Mouse (Mus musculus): ENCODE measurements around the gene Gls. TPM values are rescaled to one million over a fixed set of nuclear protein-coding genes. Genes with fewer than 3 reads are reported as not detected.

Gls gene
- total RNA-seq, 1 experiment, result 91.2 TPM

DNA sequence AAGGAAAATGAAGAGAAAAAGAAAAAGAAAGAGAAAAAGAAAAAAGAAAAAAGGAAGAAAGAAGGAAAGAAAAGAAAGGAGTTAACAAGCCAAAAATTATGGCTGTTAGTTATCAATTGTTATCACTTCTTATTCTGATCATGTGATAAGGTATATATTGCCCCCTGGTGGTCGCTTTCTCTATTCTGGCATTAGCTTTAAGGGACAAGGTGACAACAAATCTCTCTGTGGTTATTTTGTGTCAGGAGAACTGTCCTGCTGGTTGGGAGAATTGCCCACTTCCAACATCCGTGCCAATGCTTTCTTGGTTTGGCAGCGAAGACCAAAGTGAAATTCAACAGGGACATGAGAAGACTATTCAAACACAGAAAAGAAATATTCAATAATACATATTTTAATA lies 34.6 kb upstream of the Gls start:
- Histone ChIP-seq H3K4me3 (ENCODE audit: insufficient read depth in 1 of 2, low read depth in 1 of 2, low read length in 2 of 2, poor library complexity in 1 of 2, severe bottlenecking in 1 of 2) (no peak overlapping the region), H3K4me1 (ENCODE audit: control insufficient read depth in 2 of 2, insufficient read depth in 2 of 2, low read length in 2 of 2, poor library complexity in 1 of 2) (no peaks in the 10 kb centered on the region), H3K36me3 (ENCODE audit: control insufficient read depth, insufficient read depth, low read length, poor library complexity, severe bottlenecking) (no peaks in the 10 kb centered on the region), H3K9ac (ENCODE audit: insufficient read depth, low read depth, low read length, poor library complexity, severe bottlenecking) (no peak overlapping the region), H3K27ac (ENCODE audit: insufficient read depth, low read depth, low read length, poor library complexity, severe bottlenecking) (no peak overlapping the region), H3K9me3 (ENCODE audit: control insufficient read depth, insufficient read depth, low read depth, low read length) (no peaks in the 10 kb centered on the region)
- in situ Hi-C loops (cut with MboI; ENCODE audit: low sequenced_read_pairs in 2 of 2, unreplicated experiment in 2 of 2), result no loop called here
- no peak for TF ChIP-seq MAFK (IDR thresholded peaks at IDR 0.05; ENCODE audit: insufficient read depth, low read depth, low read length)
- no peak for TF ChIP-seq ZC3H11A (IDR thresholded peaks at IDR 0.05; ENCODE audit: borderline replicate concordance, low read depth, low read length)
- no peak for TF ChIP-seq ZNF384 (IDR thresholded peaks at IDR 0.05; ENCODE audit: low read depth, low read length)
- no peak for TF ChIP-seq HCFC1 (IDR thresholded peaks at IDR 0.05; ENCODE audit: borderline replicate concordance, insufficient read depth, low read length)
- no peak for TF ChIP-seq CHD2 (IDR thresholded peaks at IDR 0.05; ENCODE audit: low read depth, low read length)
- DNase-seq (ENCODE audit: low read depth, low spot score), result peak; percentile 56

GRCm38 (mm10) chr1:52265886-52266516 lies 33.0 kb upstream of the Gls start:
- no peaks in the 10 kb centered on the region for H3K4me1 ChIP-seq (ENCODE audit: control insufficient read depth in 2 of 2, insufficient read depth in 2 of 2, low read length in 2 of 2, poor library complexity in 1 of 2)
- no peak overlapping the region for H3K9ac ChIP-seq (ENCODE audit: insufficient read depth, low read depth, low read length, poor library complexity, severe bottlenecking)
- DNase-seq (ENCODE audit: low read depth, low spot score), result no peak
- no peaks in the 10 kb centered on the region for H3K36me3 ChIP-seq (ENCODE audit: control insufficient read depth, insufficient read depth, low read length, poor library complexity, severe bottlenecking)
- no peak overlapping the region for H3K27ac ChIP-seq (ENCODE audit: insufficient read depth, low read depth, low read length, poor library complexity, severe bottlenecking)
- no peaks in the 10 kb centered on the region for H3K9me3 ChIP-seq (ENCODE audit: control insufficient read depth, insufficient read depth, low read depth, low read length)
- TF ChIP-seq CHD2 (IDR thresholded peaks at IDR 0.05; ENCODE audit: low read depth, low read length) (no peak), HCFC1 (IDR thresholded peaks at IDR 0.05; ENCODE audit: borderline replicate concordance, insufficient read depth, low read length) (no peak), ZNF384 (IDR thresholded peaks at IDR 0.05; ENCODE audit: low read depth, low read length) (no peak), MAFK (IDR thresholded peaks at IDR 0.05; ENCODE audit: insufficient read depth, low read depth, low read length) (peak; percentile 49; the same call in 1 of the 2 replicates), ZC3H11A (IDR thresholded peaks at IDR 0.05; ENCODE audit: borderline replicate concordance, low read depth, low read length) (no peak)
- in situ Hi-C loops (cut with MboI; ENCODE audit: low sequenced_read_pairs in 2 of 2, unreplicated experiment in 2 of 2), result no loop called here
- H3K4me3 ChIP-seq (ENCODE audit: insufficient read depth in 1 of 2, low read depth in 1 of 2, low read length in 2 of 2, poor library complexity in 1 of 2, severe bottlenecking in 1 of 2), result no peak overlapping the region

DNA sequence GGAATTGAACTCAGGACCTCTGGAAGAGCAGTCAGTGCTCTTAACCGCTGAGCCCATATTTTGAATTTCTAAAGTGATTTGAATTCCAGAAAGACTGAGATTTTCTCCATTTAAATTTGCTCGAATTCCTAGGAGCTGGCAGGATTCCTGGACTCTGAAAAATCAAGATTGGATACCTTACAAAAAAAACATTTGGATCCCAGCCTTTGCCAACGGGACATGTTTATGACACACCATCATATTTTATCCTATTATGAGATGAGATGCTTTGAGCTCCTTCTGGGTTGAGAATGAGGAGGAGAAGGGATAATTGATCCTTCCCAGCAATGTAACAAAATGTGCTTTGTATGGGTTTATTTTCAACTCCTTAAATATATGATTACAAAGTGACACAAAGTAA lies 31.3 kb upstream of the Gls start:
- no peak for DNase-seq (ENCODE audit: low read depth, low spot score)
- Histone ChIP-seq H3K4me1 (ENCODE audit: control insufficient read depth in 2 of 2, insufficient read depth in 2 of 2, low read length in 2 of 2, poor library complexity in 1 of 2) (no peaks in the 10 kb centered on the region), H3K36me3 (ENCODE audit: control insufficient read depth, insufficient read depth, low read length, poor library complexity, severe bottlenecking) (no peaks in the 10 kb centered on the region), H3K9me3 (ENCODE audit: control insufficient read depth, insufficient read depth, low read depth, low read length) (no peaks in the 10 kb centered on the region), H3K9ac (ENCODE audit: insufficient read depth, low read depth, low read length, poor library complexity, severe bottlenecking) (no peak overlapping the region), H3K4me3 (ENCODE audit: insufficient read depth in 1 of 2, low read depth in 1 of 2, low read length in 2 of 2, poor library complexity in 1 of 2, severe bottlenecking in 1 of 2) (no peak overlapping the region), H3K27ac (ENCODE audit: insufficient read depth, low read depth, low read length, poor library complexity, severe bottlenecking) (no peak overlapping the region)
- TF ChIP-seq ZNF384 (IDR thresholded peaks at IDR 0.05; ENCODE audit: low read depth, low read length) (no peak), CHD2 (IDR thresholded peaks at IDR 0.05; ENCODE audit: low read depth, low read length) (no peak), MAFK (IDR thresholded peaks at IDR 0.05; ENCODE audit: insufficient read depth, low read depth, low read length) (no peak), HCFC1 (IDR thresholded peaks at IDR 0.05; ENCODE audit: borderline replicate concordance, insufficient read depth, low read length) (no peak), ZC3H11A (IDR thresholded peaks at IDR 0.05; ENCODE audit: borderline replicate concordance, low read depth, low read length) (no peak)
- in situ Hi-C loops (cut with MboI; ENCODE audit: low sequenced_read_pairs in 2 of 2, unreplicated experiment in 2 of 2), result no loop called here

DNA sequence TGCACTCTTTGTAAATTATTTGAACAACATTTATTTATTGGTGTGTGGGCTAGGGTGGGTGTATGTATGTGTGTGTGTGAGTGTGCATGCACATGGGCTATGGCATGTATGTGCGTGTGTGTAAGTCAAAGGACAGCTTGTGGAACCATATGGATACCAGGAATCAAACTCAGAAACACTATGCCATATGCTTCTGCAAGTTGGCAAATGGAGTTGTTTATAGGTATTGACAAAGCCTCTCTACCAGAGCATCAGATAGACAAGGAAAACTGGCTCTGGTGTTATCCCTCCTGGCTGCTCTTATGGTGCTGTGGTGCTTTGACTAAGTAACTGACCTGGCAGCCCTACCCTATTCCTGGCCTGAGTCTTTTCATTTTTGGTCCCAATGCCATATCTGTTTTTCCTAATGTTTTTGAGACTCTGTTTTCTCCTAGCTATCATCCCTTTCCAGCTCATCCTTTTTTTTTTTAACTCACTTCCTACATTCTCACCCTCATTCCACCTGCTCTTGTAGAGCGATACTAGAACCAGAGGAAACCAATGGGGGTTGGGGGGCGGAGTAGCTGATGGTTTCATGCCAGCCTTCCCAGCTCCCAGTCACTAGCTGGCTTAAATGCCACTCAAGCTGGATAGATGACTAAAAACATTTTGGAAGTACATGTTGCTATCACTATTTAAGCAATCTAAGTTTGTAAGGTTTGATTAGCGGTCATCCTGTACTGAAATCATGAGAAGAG lies 27.5 kb upstream of the Gls start:
- DNase-seq (ENCODE audit: low read depth, low spot score), result no peak

More for the DNA sequence above, 27.5 kb upstream of the Gls start:
- Histone ChIP-seq H3K9ac (ENCODE audit: insufficient read depth, low read depth, low read length, poor library complexity, severe bottlenecking) (no peak overlapping the region), H3K36me3 (ENCODE audit: control insufficient read depth, insufficient read depth, low read length, poor library complexity, severe bottlenecking) (no peaks in the 10 kb centered on the region), H3K27ac (ENCODE audit: insufficient read depth, low read depth, low read length, poor library complexity, severe bottlenecking) (no peak overlapping the region), H3K9me3 (ENCODE audit: control insufficient read depth, insufficient read depth, low read depth, low read length) (no peaks in the 10 kb centered on the region), H3K4me1 (ENCODE audit: control insufficient read depth in 2 of 2, insufficient read depth in 2 of 2, low read length in 2 of 2, poor library complexity in 1 of 2) (no peaks in the 10 kb centered on the region), H3K4me3 (ENCODE audit: insufficient read depth in 1 of 2, low read depth in 1 of 2, low read length in 2 of 2, poor library complexity in 1 of 2, severe bottlenecking in 1 of 2) (no peak overlapping the region)
- TF ChIP-seq ZNF384 (IDR thresholded peaks at IDR 0.05; ENCODE audit: low read depth, low read length) (no peak), CHD2 (IDR thresholded peaks at IDR 0.05; ENCODE audit: low read depth, low read length) (no peak), MAFK (IDR thresholded peaks at IDR 0.05; ENCODE audit: insufficient read depth, low read depth, low read length) (no peak), ZC3H11A (IDR thresholded peaks at IDR 0.05; ENCODE audit: borderline replicate concordance, low read depth, low read length) (no peak), HCFC1 (IDR thresholded peaks at IDR 0.05; ENCODE audit: borderline replicate concordance, insufficient read depth, low read length) (no peak)
- in situ Hi-C loops (cut with MboI; ENCODE audit: low sequenced_read_pairs in 2 of 2, unreplicated experiment in 2 of 2), result no loop called here
